Mouse (Mus musculus) layer of hippocampus, postnatal 36 days (tissue): ENCODE measurements at regions not wholly inside any gene's neighbourhood (a gene's known extent, or its start where the extent isn't known, plus 50 kb on each side); places are given as distances from the start of the nearest gene placed in this dataset.

Experiments
- DNase-seq, 2 experiments: peaks; one replicate each; pipeline ENCODE4 v3.0.0; 2022

DNA sequence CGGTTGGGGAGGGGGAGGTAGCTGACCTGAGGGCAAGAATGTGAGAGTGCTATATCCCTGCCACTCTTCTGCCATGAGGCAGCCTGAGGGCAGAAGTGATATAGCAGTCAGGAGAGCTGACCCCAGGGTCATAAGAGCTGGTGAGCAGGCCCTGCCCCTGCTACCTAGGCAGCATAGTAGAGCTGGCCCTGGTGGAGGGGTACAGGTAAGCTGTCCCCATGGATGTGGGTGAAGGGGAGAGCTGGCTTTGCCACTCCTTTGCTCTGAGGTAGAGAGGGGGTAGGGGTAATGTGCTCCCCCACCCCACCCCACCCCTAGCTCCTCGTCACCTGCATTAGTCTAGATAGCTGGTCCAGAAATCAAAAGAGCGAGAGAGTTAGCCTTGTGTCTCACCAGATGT is 61.3 kb upstream of the Gm3839 start:
- no peak for DNase-seq

DNA sequence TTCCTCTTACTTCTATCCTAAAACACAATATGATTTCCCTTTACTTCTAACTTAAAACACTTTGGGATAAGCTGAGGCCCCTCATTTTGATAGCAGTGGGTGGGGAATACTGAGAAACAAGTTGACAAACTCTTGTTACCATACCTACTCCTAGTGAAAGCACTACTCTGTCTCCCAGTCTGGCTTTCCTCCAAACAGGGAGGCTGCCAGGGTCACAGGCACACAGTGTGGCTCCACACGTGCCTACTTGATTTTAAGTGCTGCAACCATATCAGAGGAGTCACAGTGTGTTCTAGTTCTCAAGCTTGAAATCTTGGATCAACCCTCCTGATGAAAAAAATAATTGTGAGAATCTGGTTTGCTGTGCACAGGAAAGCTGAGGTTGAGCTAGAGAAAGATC is 65.8 kb upstream of the Gm3839 start:
- no peak for DNase-seq

- DNase-seq, result peak; percentile 41 to 71
Observed at GRCm38 (mm10) chr14:11428256-11429240, 72.0 kb upstream of the Gm3839 start.

DNA sequence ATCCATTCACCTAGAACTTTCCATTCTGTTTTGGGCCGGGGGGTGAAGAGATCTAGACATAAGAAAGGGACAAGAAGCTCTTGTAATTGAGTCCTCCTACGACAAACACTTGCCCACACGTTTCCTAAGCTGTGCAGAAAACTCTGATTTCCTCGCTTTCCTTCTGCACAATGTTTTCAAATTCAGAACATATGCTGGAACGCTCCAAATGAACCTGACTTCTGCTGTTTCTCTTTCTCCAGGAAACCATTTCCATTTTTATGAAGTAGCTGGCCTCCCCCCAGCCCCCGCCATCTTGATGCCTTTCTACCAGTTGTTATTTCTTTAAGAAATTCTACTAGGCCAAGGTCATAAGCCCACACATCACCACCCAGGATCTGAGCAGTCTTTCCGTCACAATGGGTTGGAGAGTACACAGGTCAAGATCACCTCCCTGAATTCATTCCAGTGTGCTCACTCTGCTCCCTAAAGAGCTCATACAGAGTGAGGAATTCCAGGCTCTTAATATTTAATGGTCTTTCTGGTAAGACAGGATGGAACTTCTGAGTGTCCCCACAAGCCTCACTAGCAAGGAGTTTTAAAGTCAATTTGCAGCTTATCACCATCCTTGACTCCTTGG is 78.7 kb upstream of the Gm3839 start:
- DNase-seq, result peak; percentile 12 to 16

- no peak for DNase-seq
Observed at GRCm38 (mm10) chr14:11438611-11439010, 82.1 kb upstream of the Gm3839 start.

- no peak for DNase-seq
Observed at GRCm38 (mm10) chr14:11440176-11440575, 83.7 kb upstream of the Gm3839 start.

DNA sequence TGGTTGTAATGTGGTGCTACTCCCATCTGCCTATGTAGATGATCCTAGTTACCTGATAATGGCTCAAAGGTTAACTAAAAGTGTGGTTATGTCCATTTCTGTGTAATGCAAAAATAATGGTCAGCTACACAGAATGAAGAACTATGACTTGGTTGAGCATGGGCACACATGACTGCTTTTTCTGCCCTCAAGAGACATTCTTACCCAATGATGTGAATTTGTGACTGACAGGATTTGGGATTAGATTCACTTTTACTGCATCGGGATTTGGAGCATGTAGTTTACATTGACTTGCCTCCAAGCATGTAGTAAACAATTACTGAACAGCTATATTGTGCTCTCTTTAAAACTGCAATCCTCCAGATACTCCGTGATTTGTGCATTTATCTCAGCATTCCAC is 93.4 kb upstream of the Gm3839 start:
- no peak for DNase-seq

GRCm38 (mm10) chr14:11477731-11478130 is 75.6 kb upstream of the Ptprg start:
- no peak for DNase-seq

- no peak for DNase-seq
Observed at GRCm38 (mm10) chr14:11482151-11482550, 71.2 kb upstream of the Ptprg start.

DNA sequence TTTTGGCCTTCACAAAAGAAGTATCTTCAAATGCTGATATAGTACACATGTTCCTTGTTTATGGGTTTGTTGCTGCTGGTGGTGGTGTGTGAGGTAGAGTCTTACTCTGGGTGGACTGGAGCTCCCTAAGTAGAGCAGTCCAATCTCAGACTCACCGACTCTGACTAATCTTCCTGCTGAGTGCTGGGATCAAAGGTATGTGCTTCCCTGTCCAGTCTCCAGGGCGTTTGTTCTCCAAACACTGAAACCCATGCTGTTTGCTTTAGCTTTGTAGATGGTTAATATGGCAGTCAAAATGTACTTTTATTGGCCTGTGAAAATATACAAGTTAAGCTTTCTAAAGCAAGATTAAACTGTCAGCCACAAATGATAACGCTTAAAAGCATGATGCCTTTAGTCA is 67.0 kb upstream of the Ptprg start:
- DNase-seq, result no peak

DNA sequence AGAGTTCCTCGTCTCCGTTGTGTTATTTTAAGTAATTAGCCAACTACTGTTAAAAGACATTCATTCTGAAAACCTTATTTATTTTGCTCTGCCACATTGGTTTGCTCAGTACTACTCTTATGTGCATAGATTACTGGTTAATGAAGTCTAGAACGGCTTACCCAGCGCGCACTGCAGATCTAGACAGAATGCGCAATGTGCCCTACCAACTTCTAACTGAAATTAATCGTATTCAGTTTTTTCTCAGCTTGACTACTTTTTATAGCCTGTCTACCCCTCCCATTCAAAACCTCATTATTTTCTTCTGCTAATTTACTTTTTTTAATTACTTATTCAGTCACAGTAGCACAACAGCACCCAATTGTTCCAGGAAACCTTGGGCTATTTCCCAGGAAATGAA is 51.6 kb upstream of the Ptprg start:
- DNase-seq, result no peak

GRCm38 (mm10) chr14:11503156-11503555 is 50.2 kb upstream of the Ptprg start:
- no peak for DNase-seq
